In the genomic region with DNA sequence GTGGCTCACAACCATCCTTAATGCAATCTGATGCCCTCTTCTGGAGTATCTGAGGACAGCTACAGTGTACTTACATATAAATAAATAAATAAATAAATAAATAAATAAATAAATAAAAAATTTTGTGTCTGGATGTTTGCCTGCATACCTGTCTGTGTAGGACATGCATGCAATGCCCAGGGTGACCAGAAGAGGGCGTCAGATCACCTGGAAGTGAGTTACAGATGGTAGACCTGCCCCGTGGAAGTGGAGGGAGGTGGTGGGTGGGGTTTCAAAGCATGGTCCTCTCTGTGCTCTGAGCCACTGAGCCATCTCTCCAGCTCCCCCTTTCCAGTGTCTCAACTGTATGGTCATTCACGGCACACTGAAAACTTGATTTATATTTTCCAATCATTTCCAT, we compare ENCODE assay signal across 9 mouse cellular contexts. TPM values are rescaled to one million over a fixed set of nuclear protein-coding genes. Genes with fewer than 3 reads are reported as not detected.
A peak's percentile ranks its signal among the peaks of the same experiment; 100 is the strongest.
DNase-seq lines count a peak whose midpoint lies in the region; ATAC-seq lines count a peak whose summit lies in the region.
"Had no signal": no experiment of that assay in that cellular context is flagged by ENCODE, and none has a peak within 500 bp of the region (broad histone marks: within the 10 kb centered on the region; RNA-seq: fewer than 3 reads in every experiment).

No protein-coding gene starts in this region.

- peak; percentile 47 to 74 for DNase-seq in heart, adult 18-20 months
- no peak for DNase-seq in heart, postnatal 25 days (ENCODE audit: low spot score)
- DNase-seq in 416B (ENCODE audit: low read depth): peak; percentile 55
- DNase-seq in WW6 (ENCODE audit: low read depth, low spot score): peak; percentile 65
- DNase-seq in embryo, embryonic 11 days: peak; percentile 36
- peak; percentile 68 for DNase-seq in limb, embryonic 11.5 days (ENCODE audit: low spot score)
- peak; percentile 56 to 60 for DNase-seq in right cerebral cortex, adult 2 months (ENCODE audit: low spot score in 2 of 2)
- no peak for DNase-seq in MN1 (ENCODE audit: low spot score)

- no peak overlapping the region for H3K4me2 ChIP-seq in limb, embryonic 11.5 days (ENCODE audit: low read depth, severe bottlenecking)
- H3K4me2 ChIP-seq: neural tube, embryonic 13.5 days had no signal

- no peaks in the 10 kb centered on the region for H3K9me3 ChIP-seq in limb, embryonic 11.5 days (ENCODE audit: control insufficient read depth, low read length)
- H3K9me3 ChIP-seq: neural tube, embryonic 13.5 days had no signal

- intact Hi-C loops in heart, postnatal 25 days (cut with DNase I): loop anchor here (2.0 kb wide), 2 partner anchors 58 to 156 kb away; a partner anchor contains a TSS

- 51% methylated on average over 3 of the region's 3 CpGs for WGBS in limb, embryonic 11.5 days

- H3K9ac ChIP-seq in limb, embryonic 11.5 days (ENCODE audit: low read length): no peak overlapping the region
- H3K9ac ChIP-seq: neural tube, embryonic 13.5 days had no signal

- H3K36me3 ChIP-seq in limb, embryonic 11.5 days (ENCODE audit: control insufficient read depth, insufficient read depth, low read length): peaks cover 9% of the 10 kb centered on the region; the same call in 1 of the 2 replicates

- H3K27me3 ChIP-seq in limb, embryonic 11.5 days (ENCODE audit: control insufficient read depth, insufficient read depth, low read length): no peaks in the 10 kb centered on the region
- H3K27me3 ChIP-seq: neural tube, embryonic 13.5 days had no signal

- no peak for ATAC-seq in limb, embryonic 11.5 days (ENCODE audit: insufficient number of reproducible peaks, low FRiP score, low TSS enrichment, low read depth)

- H3K4me1 ChIP-seq in limb, embryonic 11.5 days (ENCODE audit: control insufficient read depth, insufficient read depth, low read length): no peaks in the 10 kb centered on the region

- H3K4me3 ChIP-seq in limb, embryonic 11.5 days (ENCODE audit: low read depth, low read length): no peak overlapping the region
- H3K4me3 ChIP-seq: neural tube, embryonic 13.5 days had no signal

- no peak overlapping the region for H3K27ac ChIP-seq in limb, embryonic 11.5 days (replicated peaks; ENCODE audit: low read depth, low read length)
- H3K27ac ChIP-seq: neural tube, embryonic 13.5 days had no signal

RNA-seq across cellular contexts. Expression of a gene that starts 6.2 kb away (rescaled TPM):
- total RNA-seq in heart, adult 18-20 months (2021): 10 to 100 TPM; 51.6 to 52.2 TPM
- 10 to 100 TPM; 43.5 to 48.1 TPM for total RNA-seq in heart, postnatal 25 days (2021)
- polyA plus RNA-seq in limb, embryonic 11.5 days (2014; fragmentation: Nextera tagmentation; extraction: Ambion mirVana): 16.9 and 17.8 TPM in 2 replicates

RNA-seq across cellular contexts. Expression of a gene that starts 11.0 kb away (rescaled TPM):
- total RNA-seq in heart, adult 18-20 months (2021): 10 to 100 TPM; 16.2 to 18.3 TPM
- 10 to 100 TPM; 22.7 TPM for total RNA-seq in heart, postnatal 25 days (2021)
- 53.7 and 55.9 TPM in 2 replicates for polyA plus RNA-seq in limb, embryonic 11.5 days (2014; fragmentation: Nextera tagmentation; extraction: Ambion mirVana)

RNA-seq across cellular contexts. Expression of a gene that starts 47.1 kb away (rescaled TPM):
- total RNA-seq in heart, adult 18-20 months (2021): 10 to 100 TPM; 30.1 to 34.4 TPM
- total RNA-seq in heart, postnatal 25 days (2021): 10 to 100 TPM; 32.7 to 36.8 TPM
- polyA plus RNA-seq in limb, embryonic 11.5 days (2014; fragmentation: Nextera tagmentation; extraction: Ambion mirVana): 94.7 and 107 TPM in 2 replicates

Comparison
In these comparisons a context has a peak if more than half of its experiments do, and no peak if none do; other contexts are left out.
1. DNase-seq: peak in heart, adult 18-20 months (2 of 2), 416B (single experiment), WW6 (single experiment), embryo, embryonic 11 days (single experiment), limb, embryonic 11.5 days (single experiment) and right cerebral cortex, adult 2 months (2 of 2); none in heart, postnatal 25 days (single experiment) and MN1 (single experiment).